Mouse (Mus musculus) cerebellum, adult (tissue): ENCODE measurements around the gene N4bp1.

Experiments used
- ATAC-seq: cut with Nextera tagmentation; 2 replicates; pipeline ENCODE4 v1.9.2; 2017; ENCODE audit warnings: mild to moderate bottlenecking, moderate library complexity, mixed read lengths; ENCODE audit not compliant: insufficient number of reproducible peaks, low FRiP score, low TSS enrichment

The N4bp1 gene

DNA sequence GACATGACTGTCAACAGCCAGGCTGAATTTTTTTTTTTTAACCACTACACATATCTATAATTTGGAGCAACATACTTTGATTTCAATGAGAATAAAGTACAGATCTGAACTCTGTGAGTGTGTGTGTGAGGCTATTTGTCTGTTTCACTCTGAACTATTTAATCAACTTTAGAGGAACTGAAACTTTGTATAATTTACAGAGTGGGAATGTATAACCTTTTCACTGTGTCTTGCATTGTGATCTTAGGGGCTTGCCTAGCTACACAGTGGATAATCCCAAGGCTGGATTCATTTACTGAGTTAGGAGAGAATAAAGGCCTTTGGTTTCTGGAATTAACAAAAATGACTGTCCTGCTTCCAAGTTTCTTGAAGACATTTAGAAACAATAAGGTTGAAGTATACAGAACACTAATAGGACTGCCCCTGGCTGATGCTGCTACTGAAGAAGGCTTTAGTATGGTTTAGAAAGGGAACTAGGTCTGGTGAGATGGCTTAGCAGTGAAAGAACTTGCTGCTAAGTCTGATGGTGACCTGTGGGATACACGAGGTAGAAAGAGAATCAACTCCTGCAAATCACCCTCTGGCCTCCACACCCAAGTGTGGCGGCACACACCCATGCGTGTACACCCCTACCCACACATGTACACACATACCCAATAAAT, 22.8 kb downstream of the N4bp1 start:
- ATAC-seq, result no peak

GRCm38 (mm10) chr8:86861516-86861915, 23.5 kb downstream of the N4bp1 start:
- ATAC-seq, result no peak

DNA sequence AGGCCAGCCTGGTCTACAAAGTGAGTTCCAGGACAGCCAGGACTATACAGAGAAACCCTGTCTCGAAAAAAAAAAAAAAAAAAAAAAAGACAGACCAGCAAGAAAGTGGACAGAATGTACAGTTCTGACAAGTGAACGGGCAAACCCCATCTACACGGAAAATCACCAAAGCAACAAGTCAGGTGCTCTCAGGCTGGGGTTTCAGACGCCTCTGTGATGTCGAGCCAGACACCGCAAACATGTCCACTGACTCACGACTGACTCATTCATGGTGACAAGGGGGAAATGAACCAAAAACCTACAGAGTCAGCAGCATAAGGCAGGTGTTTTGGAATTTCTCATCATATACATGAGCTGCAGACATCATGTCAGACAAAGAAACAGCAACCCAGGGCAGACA, 28.8 kb downstream of the N4bp1 start:
- ATAC-seq, result no peak

DNA sequence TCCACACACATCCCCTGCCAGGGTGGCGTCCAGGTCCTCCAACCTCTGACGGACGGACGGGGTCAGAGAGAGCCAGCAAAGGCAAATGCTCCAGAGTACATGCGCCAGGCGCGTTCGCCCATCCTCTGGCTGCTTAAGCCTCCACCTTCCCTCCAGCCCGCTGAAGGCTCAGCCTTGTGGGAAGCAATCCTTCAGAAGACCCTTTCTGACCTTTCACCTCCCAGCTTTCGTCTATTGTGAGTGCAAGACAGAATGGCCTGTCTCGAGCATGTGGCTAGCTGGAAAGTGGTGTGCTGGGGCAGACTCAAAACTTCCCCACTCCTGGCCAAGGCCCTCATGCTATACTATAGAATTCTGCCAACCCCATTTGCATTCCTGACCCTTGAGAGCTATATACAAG, 30.4 kb downstream of the N4bp1 start:
- ATAC-seq, result no peak

GRCm38 (mm10) chr8:86853989-86854373, 31.1 kb downstream of the N4bp1 start:
- ATAC-seq, result no peak

- ATAC-seq, result no peak
These were observed 31.6 kb downstream of the N4bp1 start for GRCm38 (mm10) chr8:86853266-86853988.

DNA sequence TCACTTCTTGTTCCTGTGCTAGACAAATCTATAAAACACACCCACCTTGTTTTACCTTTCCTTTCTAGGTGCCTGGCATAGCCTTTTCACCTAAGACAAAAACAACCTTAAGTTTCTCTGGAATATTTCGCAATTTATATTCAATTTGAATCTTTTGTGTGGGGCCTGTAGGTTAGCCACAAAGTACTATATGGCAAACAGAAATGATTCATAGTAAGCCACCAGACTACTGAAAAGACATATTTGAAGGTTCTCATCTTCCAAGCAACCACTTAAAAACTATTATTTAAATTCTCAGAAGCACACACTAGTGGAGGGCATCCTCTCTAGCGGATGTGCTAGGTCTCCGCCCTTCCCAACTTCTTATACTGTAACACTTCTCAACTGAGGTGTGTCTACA, 32.6 kb downstream of the N4bp1 start:
- ATAC-seq, result no peak

DNA sequence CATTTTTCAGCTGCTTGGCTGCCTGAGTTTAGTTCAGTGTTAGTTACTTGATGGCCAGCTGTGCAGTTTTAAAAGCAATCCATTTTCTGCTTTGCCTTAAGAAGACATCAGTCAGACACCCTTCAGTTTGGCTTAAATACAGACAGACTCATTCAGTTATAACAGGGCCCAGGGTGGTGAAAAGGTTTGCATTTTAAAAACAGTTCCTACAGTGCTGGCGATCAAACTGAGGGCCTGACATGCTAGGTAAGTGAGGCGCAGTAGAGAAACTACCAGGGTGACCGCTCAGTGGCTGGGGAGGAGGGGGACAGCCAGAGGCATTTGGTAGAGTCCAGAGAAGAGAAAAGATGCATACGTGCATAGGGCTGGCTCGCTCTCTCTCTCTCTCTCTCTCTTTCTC, 36.2 kb downstream of the N4bp1 start:
- ATAC-seq, result no peak

- no peak for ATAC-seq
These were observed 36.7 kb downstream of the N4bp1 start for GRCm38 (mm10) chr8:86848401-86848800.

DNA sequence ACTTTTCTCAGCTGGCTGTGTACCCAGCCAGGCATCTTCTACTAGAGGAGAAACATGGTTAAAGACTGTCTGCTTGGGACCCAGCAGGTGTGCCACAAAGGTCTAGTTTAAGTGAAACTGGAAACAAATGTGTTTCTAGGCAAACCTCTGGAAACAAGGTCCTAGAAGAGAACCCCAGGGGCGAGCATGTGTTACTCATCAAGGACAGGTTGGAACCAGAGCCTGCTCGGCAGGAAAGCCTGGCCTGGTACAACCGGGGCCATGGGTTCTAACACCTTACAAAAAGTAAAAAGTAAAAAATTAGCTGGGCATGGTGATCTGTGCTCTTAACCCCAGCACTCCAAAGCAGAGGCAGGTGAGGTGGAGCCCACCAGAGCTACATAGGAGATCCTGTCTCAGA, 38.0 kb downstream of the N4bp1 start:
- no peak for ATAC-seq

DNA sequence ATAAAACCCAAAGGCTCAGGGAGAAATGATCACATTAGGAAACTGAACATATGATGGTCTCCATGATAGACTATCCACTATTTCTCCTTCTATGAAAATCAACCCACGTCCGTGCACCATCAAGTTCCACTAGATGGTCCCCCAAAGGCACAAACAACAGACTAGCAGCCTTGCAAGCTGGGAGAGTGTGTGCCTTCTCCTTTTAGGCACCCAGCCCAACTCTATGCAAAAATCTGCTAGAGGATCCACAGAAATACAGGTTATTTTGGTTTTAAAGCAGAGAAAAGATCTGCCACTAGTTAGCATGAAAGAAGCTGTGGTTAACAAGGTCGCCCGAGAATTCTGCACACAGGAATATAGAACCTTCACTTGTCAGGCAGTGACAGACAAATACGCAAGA, 39.2 kb downstream of the N4bp1 start:
- no peak for ATAC-seq

DNA sequence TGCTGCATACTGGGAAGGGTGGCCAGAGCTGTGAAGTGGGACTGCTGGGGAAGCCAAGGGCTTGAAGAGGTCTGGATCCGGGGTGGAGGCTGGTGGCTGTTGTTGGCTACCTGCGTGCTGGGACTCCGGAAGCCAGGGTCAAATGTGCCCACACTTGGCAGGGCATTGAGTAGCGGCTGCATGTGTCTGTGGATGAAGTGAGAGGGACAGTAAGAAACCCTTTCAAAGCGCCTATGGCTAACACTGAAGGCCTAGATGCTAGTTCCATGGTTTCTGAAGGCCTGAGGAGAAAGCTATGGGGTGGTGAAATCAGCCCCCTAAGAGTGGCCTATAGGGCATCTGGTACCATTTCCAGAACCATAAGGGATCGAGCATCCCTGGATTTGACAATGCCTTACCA, 40.2 kb downstream of the N4bp1 start:
- no peak for ATAC-seq

- peak; percentile 62; the same call in 1 of the 2 replicates for ATAC-seq
These were observed 41.2 kb downstream of the N4bp1 start for GRCm38 (mm10) chr8:86843896-86844295.

DNA sequence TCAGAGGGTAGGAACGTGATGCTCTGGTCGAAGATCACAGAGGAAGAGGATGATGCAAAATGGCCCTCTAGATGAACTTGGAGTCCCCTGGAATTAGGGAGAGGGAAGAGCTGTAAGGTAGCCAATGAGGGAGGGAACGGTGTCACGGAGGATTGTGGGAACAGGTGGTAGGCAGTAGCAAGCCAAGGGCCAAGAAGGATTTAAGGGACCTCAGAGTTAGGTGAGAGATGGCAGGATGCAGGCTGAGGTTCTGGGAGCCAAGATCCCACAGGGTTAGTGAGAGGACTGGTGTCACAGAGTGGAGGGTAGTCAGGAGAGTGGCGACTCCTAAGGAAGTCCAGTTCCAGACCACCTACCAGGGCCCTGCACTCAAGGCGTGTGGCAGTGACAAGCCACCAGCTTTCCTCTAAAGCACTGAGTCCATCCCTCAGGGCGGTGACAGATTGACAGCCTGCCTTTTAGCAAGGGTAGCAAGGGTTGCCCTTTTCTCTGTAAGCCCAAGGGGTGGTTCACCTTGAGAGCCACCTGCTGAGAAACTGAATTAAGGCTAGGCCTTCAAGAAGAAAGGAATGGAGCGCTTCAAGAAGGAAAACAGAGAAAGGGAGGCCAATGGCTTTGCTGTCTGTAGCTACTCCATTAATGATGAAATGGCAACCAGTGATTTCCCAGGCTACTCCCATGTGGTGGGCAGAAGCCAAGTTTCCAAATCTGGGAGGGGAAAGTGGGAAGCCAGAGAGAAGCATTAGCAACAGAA, 43.3 kb downstream of the N4bp1 start:
- no peak for ATAC-seq

GRCm38 (mm10) chr8:86840120-86840693, 44.9 kb downstream of the N4bp1 start:
- no peak for ATAC-seq

DNA sequence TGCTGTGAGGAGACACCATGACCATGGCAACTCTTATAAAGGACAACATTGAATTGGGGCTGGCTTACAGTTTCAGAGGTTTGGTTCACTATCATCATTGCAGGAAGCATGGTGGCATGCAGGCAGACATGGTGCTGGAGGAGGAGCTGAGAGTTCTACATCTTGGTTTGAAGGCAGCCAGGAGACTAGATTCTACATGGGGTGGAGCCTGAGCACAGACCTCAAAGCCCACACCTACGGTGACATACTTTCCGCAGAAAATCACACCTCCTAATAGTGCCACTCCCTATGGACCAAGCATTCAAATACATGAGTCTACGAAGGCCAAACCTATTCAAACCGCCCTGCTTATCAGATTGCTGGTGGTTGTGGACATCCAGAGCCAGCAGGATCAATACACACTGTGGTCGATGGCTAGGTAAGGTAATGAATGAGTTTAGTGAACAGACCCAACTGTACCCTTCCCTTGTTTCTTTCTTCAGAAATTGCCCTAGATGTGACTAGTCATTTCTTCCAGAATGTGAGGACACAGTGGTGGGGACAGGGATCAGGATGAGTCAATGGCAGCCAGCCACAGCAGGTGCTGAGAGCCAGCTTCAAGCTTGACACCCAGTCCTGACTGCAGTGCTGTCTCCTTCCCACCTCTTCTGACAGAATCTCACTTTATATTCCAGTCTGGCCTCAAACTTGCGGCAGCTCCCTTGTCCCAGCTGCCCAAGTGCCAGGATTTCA, 46.2 kb downstream of the N4bp1 start:
- ATAC-seq, result no peak

GRCm38 (mm10) chr8:86837234-86837633, 47.8 kb downstream of the N4bp1 start:
- no peak for ATAC-seq

DNA sequence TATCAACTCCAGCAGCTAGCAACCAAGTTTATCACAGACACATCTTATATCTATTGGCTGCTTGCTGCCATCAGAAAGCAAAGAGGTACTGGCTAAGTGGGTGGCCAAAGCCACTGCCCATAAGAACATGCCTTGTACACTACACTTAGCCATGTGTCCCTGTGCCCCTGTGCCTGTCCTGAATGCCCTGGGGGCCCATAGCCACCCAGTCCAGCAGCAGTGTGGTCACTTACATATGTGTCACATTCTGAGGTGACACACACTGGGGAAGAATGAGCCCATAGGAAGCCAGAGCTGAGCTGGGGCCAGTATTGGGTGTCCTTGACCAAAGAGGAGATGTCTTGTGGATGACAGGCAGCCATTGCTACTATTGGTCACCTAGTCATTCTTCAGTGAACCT, 49.2 kb downstream of the N4bp1 start:
- no peak for ATAC-seq

DNA sequence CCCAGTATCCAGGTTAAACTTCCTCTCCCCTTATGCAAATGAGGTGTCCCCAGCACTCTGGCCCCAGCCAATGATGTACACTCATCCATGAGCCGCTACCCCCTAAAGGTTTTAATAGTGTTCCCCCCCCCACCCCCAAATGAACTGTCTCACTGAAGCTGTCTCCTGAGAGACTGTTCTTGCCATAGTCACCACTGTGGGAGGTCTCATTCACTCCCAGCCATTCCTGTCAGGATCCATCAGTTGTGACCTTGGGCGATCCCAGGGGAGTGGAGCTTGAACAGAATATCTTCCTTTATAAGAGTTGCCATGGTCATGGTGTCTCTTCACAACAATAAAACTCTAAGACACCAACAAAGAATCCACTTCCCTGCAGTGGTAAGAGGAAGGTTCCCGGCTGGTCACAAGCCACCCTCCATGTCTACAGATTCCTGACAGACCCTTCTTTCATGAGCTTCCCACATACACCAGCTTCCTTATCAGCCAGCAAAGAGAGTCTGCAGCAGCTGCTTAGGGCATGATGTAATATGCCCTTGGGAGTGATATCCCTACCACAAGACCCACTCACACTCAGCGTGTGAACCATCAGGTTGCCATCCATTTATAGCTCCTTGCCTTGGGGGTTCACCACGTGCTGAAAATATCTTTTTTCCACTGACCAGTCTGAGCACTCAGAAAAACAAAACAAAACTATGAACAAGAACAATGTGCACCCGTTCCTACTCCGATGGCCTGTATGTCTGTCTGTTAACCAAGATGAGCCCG, 50.4 kb downstream of the N4bp1 start:
- no peak for ATAC-seq

GRCm38 (mm10) chr8:86833937-86834336, 51.1 kb downstream of the N4bp1 start:
- no peak for ATAC-seq
